Mouse (Mus musculus): ENCODE measurements around the gene Tbc1d2b. TPM values are rescaled to one million over a fixed set of nuclear protein-coding genes. Genes with fewer than 3 reads are reported as not detected.

Tbc1d2b gene
- 10 to 100 TPM; 82.7 to 85.0 TPM for total RNA-seq (2023)

GRCm38 (mm10) chr9:90270193-90270943 lies at the start of gene Tbc1d2b:
Gene Tbc1d2b, minus strand, starts transcription at chr9:90270804.

GRCm38 (mm10) chr9:90162926-90163748 lies 107.5 kb downstream of the Tbc1d2b start, which contains the start of gene Adamts7:
Gene Adamts7, plus strand, starts transcription at chr9:90163069.

Other genes starting within 250 kb of the Tbc1d2b start
- 100 to 1,000 TPM; 273 to 359 TPM for gene Ctsh, start 216.7 kb downstream of the Tbc1d2b start, total RNA-seq (2023)
- 100 to 1,000 TPM; 248 to 272 TPM for gene Morf4l1, start 156.0 kb downstream of the Tbc1d2b start, total RNA-seq (2023)
- 1 to 10 TPM; 2.1 to 3.9 TPM for gene Adamts7, start 107.7 kb downstream of the Tbc1d2b start, total RNA-seq (2023)